Mouse (Mus musculus) erythroblast, embryonic 14.5 days (primary cell): Measurements from ENCODE around the gene Inpp4b. TPM values are rescaled to one million over a fixed set of nuclear protein-coding genes. Genes with fewer than 3 reads are reported as not detected.

Experiments used
- H3K27me3 ChIP-seq: 2 replicates; pipeline ENCODE4 v1.6.1; 2012; ENCODE audit warnings: inconsistent platforms; ENCODE audit not compliant: control insufficient read depth
- H3K36me3 ChIP-seq: 2 replicates; pipeline ENCODE4 v1.6.1; 2012; ENCODE audit warnings: mild to moderate bottlenecking, inconsistent platforms; ENCODE audit not compliant: control insufficient read depth
- H3K4me1 ChIP-seq: 2 replicates; pipeline ENCODE4 v1.6.1; 2012; ENCODE audit warnings: inconsistent platforms; ENCODE audit not compliant: control insufficient read depth
- H3K4me3 ChIP-seq: replicated peaks from 2 replicates; pipeline ENCODE3; 2012; ENCODE audit warnings: moderate library complexity, mild to moderate bottlenecking, inconsistent platforms
- H3K9me3 ChIP-seq: 2 replicates; pipeline ENCODE4 v1.6.1; 2012; ENCODE audit warnings: low read length, inconsistent platforms, mixed read lengths; ENCODE audit not compliant: control insufficient read depth
- GATA1 ChIP-seq: IDR thresholded peaks from 2 replicates; pipeline ENCODE4 v1.6.1; 2012; ENCODE audit warnings: low read length, inconsistent platforms, mixed read lengths
- TAL1 ChIP-seq: IDR thresholded peaks from 3 replicates; pipeline ENCODE4 v1.6.1; 2012; ENCODE audit warnings: low read length, inconsistent platforms, mixed read lengths
- polyA plus RNA-seq: library from polyadenylated mRNA; stranded (reverse); fragments of >175 nt; gene quantifications from 2 replicates; pipeline ENCODE4 v1.2.3, GENCODE M21; 2012

The Inpp4b gene
- polyA plus RNA-seq, 1 experiment, result not detected

DNA sequence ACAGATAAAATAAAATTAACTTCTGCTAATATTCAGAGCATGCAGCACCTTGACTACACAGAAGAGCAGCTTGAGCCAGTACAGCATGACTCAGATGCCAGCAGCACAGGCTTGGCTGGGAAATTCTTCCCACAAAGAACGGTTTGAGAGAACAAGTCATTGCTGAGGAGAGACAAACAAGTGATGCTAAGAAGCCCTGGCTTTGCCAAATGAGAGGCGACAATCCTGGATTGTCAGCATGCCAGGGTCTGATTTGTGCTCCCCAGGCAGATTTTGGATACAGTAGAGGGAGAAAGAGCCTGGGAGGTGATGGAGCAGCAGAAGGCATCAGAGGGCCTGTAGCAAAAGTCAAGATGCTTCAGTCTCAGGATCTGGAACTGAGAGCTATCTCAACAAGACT lies 18.2 kb downstream of the Inpp4b start:
- Histone ChIP-seq H3K9me3 (no peaks in the 10 kb centered on the region), H3K27me3 (no peaks in the 10 kb centered on the region), H3K4me3 (no peak overlapping the region), H3K36me3 (no peaks in the 10 kb centered on the region), H3K4me1 (no peaks in the 10 kb centered on the region)
- TF ChIP-seq TAL1 (no peak), GATA1 (no peak)

DNA sequence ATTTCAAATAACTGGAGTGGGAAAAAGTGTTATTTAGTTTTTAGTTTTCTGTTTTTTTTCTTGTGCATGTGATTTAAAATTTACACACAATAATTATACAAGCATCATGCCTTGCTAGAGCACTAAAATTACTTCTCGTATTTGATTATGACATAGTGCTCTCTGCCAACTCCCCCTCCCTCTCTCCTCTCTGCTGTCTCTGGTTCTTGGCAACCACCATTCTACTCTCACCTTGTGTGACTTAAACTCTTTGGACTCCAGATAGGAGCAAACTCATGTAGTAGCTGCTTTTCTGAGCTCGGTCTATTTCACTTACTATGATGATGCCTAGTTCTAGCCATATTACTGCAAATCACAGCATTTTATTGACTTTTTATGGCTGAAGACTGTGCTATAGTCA lies 18.8 kb downstream of the Inpp4b start:
- Histone ChIP-seq H3K27me3 (no peaks in the 10 kb centered on the region), H3K4me1 (no peaks in the 10 kb centered on the region), H3K4me3 (no peak overlapping the region), H3K36me3 (no peaks in the 10 kb centered on the region), H3K9me3 (no peaks in the 10 kb centered on the region)
- no peak for TF ChIP-seq TAL1
- TF ChIP-seq GATA1, result no peak

DNA sequence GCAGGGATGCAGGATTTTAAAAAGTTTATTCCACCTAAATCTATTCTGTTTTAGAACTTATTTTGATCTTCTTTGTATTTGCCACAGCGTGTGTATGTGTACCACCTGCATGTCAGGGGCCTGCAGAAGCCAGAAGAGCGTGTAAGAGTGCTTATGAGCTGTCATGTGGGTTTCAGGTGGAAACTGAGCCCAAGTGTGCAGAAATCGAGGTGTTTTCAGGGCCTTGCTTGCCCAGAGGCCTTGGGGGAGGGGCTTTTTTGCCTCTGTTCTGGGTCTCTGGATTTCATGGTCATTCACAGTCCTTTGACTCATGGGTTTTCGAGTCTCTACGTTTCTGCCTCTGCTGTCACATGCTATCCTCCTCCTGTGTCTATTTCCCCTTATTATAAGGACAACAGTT lies 28.3 kb downstream of the Inpp4b start:
- H3K4me1 ChIP-seq, result no peaks in the 10 kb centered on the region
- no peak overlapping the region for H3K4me3 ChIP-seq
- H3K36me3 ChIP-seq, result no peaks in the 10 kb centered on the region
- H3K9me3 ChIP-seq, result no peaks in the 10 kb centered on the region
- TF ChIP-seq GATA1 (no peak), TAL1 (no peak)
- H3K27me3 ChIP-seq, result no peaks in the 10 kb centered on the region

DNA sequence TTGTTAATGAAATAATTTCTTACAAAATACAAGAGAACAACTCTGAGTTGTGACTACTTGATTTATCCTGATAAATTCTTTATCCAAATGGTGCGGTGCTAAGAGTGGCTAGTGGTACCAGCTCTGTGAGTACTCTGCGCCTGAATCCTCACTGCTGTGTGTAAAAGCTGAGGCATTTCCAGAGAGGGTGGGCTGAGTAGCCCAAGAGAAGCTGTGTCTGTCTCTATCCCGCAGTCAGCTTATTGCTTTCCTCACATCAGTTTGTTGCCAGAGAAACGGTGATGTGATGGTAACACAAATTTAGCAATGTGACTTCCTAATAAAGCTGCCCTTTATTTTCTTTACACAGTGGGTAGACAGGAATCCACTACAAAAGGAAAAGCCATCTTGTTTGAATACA lies 29.5 kb downstream of the Inpp4b start:
- Histone ChIP-seq H3K36me3 (no peaks in the 10 kb centered on the region), H3K9me3 (no peaks in the 10 kb centered on the region), H3K27me3 (no peaks in the 10 kb centered on the region), H3K4me1 (no peaks in the 10 kb centered on the region), H3K4me3 (no peak overlapping the region)
- TF ChIP-seq GATA1 (no peak), TAL1 (no peak)

DNA sequence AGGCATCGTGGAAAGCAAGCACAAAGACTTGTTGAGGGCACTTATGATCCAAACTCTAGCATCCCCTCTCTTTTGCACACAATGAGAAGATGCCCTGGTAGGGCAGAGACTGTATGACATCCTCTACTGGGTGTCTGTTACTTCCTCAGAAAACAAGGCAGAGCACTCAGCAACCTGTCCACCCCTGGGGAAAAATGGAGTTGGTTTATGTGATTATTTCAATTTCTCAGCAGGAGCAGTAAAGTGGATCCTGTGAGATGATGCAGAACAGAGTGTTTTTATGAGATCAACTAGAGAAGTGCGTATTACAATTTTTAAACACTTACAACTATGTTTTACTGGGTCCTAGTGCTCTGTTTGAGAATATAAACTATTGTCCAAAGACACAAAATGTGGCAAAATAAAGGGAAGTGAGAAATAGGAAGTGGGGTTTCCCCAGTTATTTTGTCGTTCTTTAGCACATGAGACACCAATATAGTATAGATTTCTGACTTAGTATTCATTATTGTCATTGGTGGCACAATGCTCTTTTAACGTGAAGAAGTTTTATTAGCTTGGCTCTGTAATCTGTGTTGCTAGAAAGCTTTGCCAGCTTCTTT lies 32.6 kb downstream of the Inpp4b start:
- H3K4me3 ChIP-seq, result no peak overlapping the region
- H3K9me3 ChIP-seq, result no peaks in the 10 kb centered on the region
- no peaks in the 10 kb centered on the region for H3K36me3 ChIP-seq
- H3K4me1 ChIP-seq, result no peaks in the 10 kb centered on the region
- H3K27me3 ChIP-seq, result no peaks in the 10 kb centered on the region
- TF ChIP-seq TAL1, result no peak
- TF ChIP-seq GATA1, result no peak

DNA sequence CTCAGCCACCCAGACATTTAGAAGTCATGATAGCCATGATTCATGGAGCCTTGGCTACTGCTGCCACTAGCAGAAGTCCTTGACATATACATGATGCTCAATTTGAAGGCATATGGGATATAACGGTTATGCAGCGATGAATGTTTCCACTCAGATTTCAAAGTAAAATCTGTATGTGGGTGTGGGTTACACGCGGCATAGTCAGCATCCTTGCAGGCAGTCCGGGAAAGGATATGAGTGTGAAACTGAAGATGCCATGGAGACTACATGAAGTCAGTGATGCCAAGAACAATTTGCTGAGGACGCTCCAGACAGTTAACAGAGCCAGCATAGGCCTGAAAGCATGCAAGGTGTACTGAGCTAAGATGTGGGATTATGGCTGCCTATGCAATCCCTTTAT lies 46.6 kb downstream of the Inpp4b start:
- Histone ChIP-seq H3K4me3 (no peak overlapping the region), H3K9me3 (no peaks in the 10 kb centered on the region), H3K27me3 (no peaks in the 10 kb centered on the region), H3K36me3 (no peaks in the 10 kb centered on the region), H3K4me1 (no peaks in the 10 kb centered on the region)
- TF ChIP-seq TAL1, result no peak
- no peak for TF ChIP-seq GATA1

DNA sequence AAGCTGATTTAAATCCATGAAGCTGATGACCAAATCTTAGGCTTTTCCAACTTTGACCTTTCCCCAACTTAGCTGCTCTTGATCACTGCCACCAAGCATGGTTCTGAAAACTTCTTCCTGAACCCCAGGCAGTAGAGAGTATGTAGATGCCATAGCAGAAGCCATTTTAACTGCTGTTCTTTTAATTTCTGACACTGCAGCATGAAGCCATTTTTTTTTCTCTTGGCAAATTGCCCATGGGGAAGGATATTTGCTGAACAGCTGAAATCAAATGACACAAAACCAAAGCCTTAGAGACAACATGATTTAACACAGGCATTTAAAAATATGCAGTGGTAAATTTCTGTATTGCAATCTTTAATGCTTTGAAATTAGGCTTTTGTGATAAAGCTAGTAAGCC lies 56.7 kb downstream of the Inpp4b start:
- no peaks in the 10 kb centered on the region for H3K36me3 ChIP-seq
- H3K4me1 ChIP-seq, result no peaks in the 10 kb centered on the region
- TF ChIP-seq GATA1, result no peak
- no peak for TF ChIP-seq TAL1
- H3K4me3 ChIP-seq, result no peak overlapping the region
- no peaks in the 10 kb centered on the region for H3K9me3 ChIP-seq
- H3K27me3 ChIP-seq, result no peaks in the 10 kb centered on the region

DNA sequence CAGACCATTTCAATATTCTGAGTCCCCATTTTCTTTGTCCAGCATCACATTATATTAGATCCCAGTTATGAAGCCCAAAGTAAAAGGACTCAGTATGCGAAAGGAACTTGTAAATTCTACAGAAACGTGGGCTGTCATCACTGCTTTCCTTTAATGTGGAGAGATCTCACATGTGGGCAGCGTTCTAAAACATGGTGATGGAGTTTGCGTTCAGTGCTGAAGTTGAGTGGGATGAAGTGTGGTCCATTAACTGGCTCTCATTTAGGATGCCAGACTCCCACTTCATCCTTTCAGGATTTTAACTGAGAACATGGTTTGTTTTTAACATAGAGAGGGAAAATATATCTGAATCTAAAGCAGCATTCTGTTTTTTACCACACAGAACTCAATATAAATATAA lies 57.1 kb downstream of the Inpp4b start:
- Histone ChIP-seq H3K9me3 (no peaks in the 10 kb centered on the region), H3K4me1 (no peaks in the 10 kb centered on the region), H3K4me3 (no peak overlapping the region), H3K27me3 (no peaks in the 10 kb centered on the region), H3K36me3 (no peaks in the 10 kb centered on the region)
- no peak for TF ChIP-seq GATA1
- no peak for TF ChIP-seq TAL1

DNA sequence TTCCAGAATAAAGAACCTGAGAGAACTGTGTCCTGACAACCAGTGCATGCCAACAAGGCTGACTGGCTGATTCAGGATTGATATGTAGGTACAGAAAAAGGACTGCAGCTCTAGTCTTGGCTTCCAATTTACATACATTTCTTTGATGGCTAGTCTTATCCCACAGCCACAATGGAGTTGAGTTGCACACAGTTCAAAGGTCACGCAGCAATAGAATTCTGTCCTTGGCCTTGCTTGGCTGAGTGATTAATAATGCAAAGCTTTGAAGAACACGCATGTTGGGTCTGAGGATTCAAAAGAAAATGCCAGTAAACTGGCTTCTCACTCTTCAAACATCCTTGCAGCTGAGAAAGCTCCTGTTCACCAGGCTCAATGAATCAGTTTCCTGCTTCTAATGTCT lies 70.4 kb downstream of the Inpp4b start:
- Histone ChIP-seq H3K36me3 (no peaks in the 10 kb centered on the region), H3K4me3 (no peak overlapping the region), H3K27me3 (no peaks in the 10 kb centered on the region), H3K9me3 (no peaks in the 10 kb centered on the region), H3K4me1 (no peaks in the 10 kb centered on the region)
- no peak for TF ChIP-seq TAL1
- TF ChIP-seq GATA1, result no peak

DNA sequence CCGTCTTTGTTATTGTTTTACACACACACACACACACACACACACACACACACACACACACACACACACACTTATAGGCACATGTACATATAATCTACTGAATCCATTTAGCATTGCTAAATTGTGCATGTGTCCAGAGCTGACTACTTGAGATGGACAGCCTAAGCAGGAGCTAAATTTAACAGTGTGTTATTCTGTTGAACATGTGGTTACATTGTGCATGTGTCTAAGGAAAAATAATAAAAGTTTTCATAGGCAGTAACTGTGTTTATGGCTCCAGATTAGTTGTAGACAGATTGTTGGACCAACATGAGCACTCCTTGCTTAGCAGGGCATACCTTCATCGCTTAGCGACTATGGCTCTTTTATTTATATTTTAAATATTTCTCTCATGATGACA lies 101.6 kb downstream of the Inpp4b start:
- Histone ChIP-seq H3K36me3 (no peaks in the 10 kb centered on the region), H3K9me3 (no peaks in the 10 kb centered on the region), H3K4me3 (no peak overlapping the region), H3K27me3 (no peaks in the 10 kb centered on the region), H3K4me1 (no peaks in the 10 kb centered on the region)
- no peak for TF ChIP-seq TAL1
- no peak for TF ChIP-seq GATA1
